Mouse (Mus musculus): Measurements from ENCODE around the gene Ubac2.

DNA sequence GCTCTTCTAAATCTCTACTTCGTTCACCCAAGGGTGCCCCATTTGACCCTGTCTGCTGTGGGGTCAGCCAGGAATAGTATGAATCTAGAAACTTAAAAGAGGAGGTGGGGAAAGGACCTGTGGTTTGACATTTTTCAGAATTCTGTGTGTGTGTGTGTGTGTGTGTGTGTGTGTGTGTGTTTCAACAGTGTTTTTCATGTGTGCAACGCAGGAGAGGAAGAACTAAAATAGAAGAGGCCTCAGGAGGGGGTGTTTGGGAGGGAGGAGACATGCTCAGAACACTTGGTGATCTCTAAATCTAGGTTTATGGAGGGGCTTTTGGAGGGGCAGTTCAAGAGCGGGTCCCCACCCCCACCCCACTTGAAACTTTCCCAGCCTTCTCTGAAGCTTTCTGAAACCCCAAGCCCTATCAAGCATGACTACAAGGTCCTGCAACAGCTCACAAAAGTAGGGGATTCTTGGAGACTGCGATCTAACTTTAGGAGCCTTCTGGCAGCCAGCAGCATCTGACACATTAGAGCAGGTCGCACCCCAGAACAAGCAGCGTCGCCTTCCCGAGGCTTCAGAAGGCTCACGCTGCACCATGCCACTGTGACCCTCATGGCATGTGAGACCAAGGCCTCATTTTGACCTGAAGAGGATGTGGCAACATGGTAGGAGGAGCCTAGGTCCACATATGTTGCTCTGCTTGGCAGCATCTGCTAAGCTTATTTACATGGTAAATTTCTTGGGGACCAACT lies 174.6 kb downstream of the Ubac2 start:
- TF ChIP-seq CTCF (conservative IDR thresholded peaks at IDR 0.05 in 1 of 2, IDR thresholded peaks at IDR 0.05 in 1 of 2; ENCODE audit: low read depth in 2 of 2, low read length in 2 of 2), result no peak
- no peak for TF ChIP-seq SIN3A (IDR thresholded peaks at IDR 0.05; ENCODE audit: low read length)
- peak; percentile 72 for TF ChIP-seq CHD2 (IDR thresholded peaks at IDR 0.05; ENCODE audit: low read length)
- peak; percentile 35; the same call in 1 of the 2 replicates for TF ChIP-seq POLR2A (IDR thresholded peaks at IDR 0.05; ENCODE audit: low read depth, low read length)

Measured in CH12.LX (cell line).